Mouse (Mus musculus) cerebellum, adult 2 months (tissue): Measurements from ENCODE around the gene Ptgfr. TPM values are rescaled to one million over a fixed set of nuclear protein-coding genes. Genes with fewer than 3 reads are reported as not detected.

Source experiments
- DNase-seq, 2 experiments: peaks; one replicate each; pipeline ENCODE4 v3.0.0; 2021
- H3K27ac ChIP-seq: fragments of 200-500 bp; 2 replicates; pipeline ENCODE4 v1.5.1; 2012; ENCODE audit warnings: low read length, control low read depth, inconsistent platforms; ENCODE audit not compliant: insufficient read depth
- H3K27me3 ChIP-seq: fragments of 200-500 bp; 2 replicates; pipeline ENCODE4 v1.6.1; 2012; ENCODE audit warnings: inconsistent platforms, mild to moderate bottlenecking, low read length, moderate library complexity; ENCODE audit not compliant: control insufficient read depth, insufficient read depth
- H3K4me1 ChIP-seq: fragments of 200-500 bp; 2 replicates; pipeline ENCODE4 v1.6.1; 2011; ENCODE audit warnings: low read length; ENCODE audit not compliant: control insufficient read depth, insufficient read depth
- H3K4me3 ChIP-seq: fragments of 200-500 bp; replicated peaks from 2 replicates; pipeline ENCODE3; 2011; ENCODE audit warnings: mild to moderate bottlenecking, low read depth, low read length, control low read depth; ENCODE audit not compliant: insufficient read depth
- CTCF ChIP-seq: fragments of 200-500 bp; IDR thresholded peaks from 2 replicates; pipeline ENCODE4 v1.5.1; 2011; ENCODE audit warnings: low read depth, mild to moderate bottlenecking, control low read depth, low read length, moderate library complexity, borderline replicate concordance; ENCODE audit not compliant: insufficient read depth
- POLR2A ChIP-seq: fragments of 200-500 bp; IDR thresholded peaks from 2 replicates; pipeline ENCODE4 v1.6.1; 2011; ENCODE audit warnings: low read length, control low read depth, borderline replicate concordance; ENCODE audit not compliant: insufficient read depth
- WGBS: fragments of 180-500 bp; shearing (Covaris S2); methylation state at CpG from one replicate; pipeline ENCODE4 v1.1.7; 2018; 5-methylcytosine and 5-hydroxymethylcytosine counted together
- polyA plus RNA-seq: library from polyadenylated mRNA; depleted of rRNA; stranded (reverse); fragments of >200 nt; gene quantifications from 2 replicates; pipeline ENCODE4 v1.2.3, GENCODE M21; 2012; rRNA removed

The Ptgfr gene
- 0.26 and 0.38 TPM in 2 replicates for polyA plus RNA-seq

GRCm38 (mm10) chr3:151836871-151837680 is at the start of gene Ptgfr:
TSS of gene Ptgfr (minus strand) at chr3:151837630.
- 1% methylated on average over 30 of the region's 30 CpGs for WGBS
- Histone ChIP-seq H3K4me3 (no peak within 1 kb of the TSS), H3K4me1 (no peaks in the 10 kb centered on the region), H3K27ac (no peak within 1 kb of the TSS), H3K27me3 (no peaks in the 10 kb centered on the region; the same call in 1 of the 2 replicates)
- no peak for TF ChIP-seq POLR2A
- no peak for TF ChIP-seq CTCF
- peak in 1 of 2 experiments; percentile 9 for DNase-seq

- WGBS, result 65% methylated on average over 5 of the region's 5 CpGs
- no peak overlapping the region for H3K27ac ChIP-seq
- TF ChIP-seq POLR2A (no peak), CTCF (no peak)
- H3K27me3 ChIP-seq, result no peaks in the 10 kb centered on the region
- DNase-seq, result no peak
- H3K4me1 ChIP-seq, result no peaks in the 10 kb centered on the region
- H3K4me3 ChIP-seq, result no peak overlapping the region
Measured at GRCm38 (mm10) chr3:151883881-151884280, 46.5 kb upstream of the Ptgfr start.

GRCm38 (mm10) chr3:151879981-151880380 is 42.6 kb upstream of the Ptgfr start:
- WGBS, result 75% methylated on average over 2 of the region's 2 CpGs
- Histone ChIP-seq H3K4me1 (no peaks in the 10 kb centered on the region), H3K4me3 (no peak overlapping the region), H3K27ac (no peak overlapping the region), H3K27me3 (no peaks in the 10 kb centered on the region)
- no peak for DNase-seq
- TF ChIP-seq CTCF (no peak), POLR2A (no peak)

GRCm38 (mm10) chr3:151868970-151869369 is 31.5 kb upstream of the Ptgfr start:
- no peak overlapping the region for H3K4me3 ChIP-seq
- no peak for DNase-seq
- TF ChIP-seq CTCF (no peak), POLR2A (no peak)
- no peaks in the 10 kb centered on the region for H3K27me3 ChIP-seq
- no peaks in the 10 kb centered on the region for H3K4me1 ChIP-seq
- H3K27ac ChIP-seq, result no peak overlapping the region

- Histone ChIP-seq H3K27ac (no peak overlapping the region), H3K4me3 (no peak overlapping the region), H3K27me3 (no peaks in the 10 kb centered on the region), H3K4me1 (no peaks in the 10 kb centered on the region)
- DNase-seq, result no peak
- TF ChIP-seq CTCF, result no peak
- no peak for TF ChIP-seq POLR2A
- WGBS, result 81% methylated on average over 1 of the region's 1 CpGs
Measured at GRCm38 (mm10) chr3:151851344-151851743, 13.9 kb upstream of the Ptgfr start.

GRCm38 (mm10) chr3:151850621-151851020 is 13.2 kb upstream of the Ptgfr start:
- Histone ChIP-seq H3K27me3 (no peaks in the 10 kb centered on the region), H3K4me1 (no peaks in the 10 kb centered on the region), H3K27ac (no peak overlapping the region), H3K4me3 (no peak overlapping the region)
- no peak for DNase-seq
- 84% methylated on average over 1 of the region's 1 CpGs for WGBS
- TF ChIP-seq CTCF, result no peak
- TF ChIP-seq POLR2A, result no peak

- Histone ChIP-seq H3K4me3 (no peak overlapping the region), H3K27ac (no peak overlapping the region), H3K27me3 (no peaks in the 10 kb centered on the region), H3K4me1 (no peaks in the 10 kb centered on the region)
- no peak for TF ChIP-seq POLR2A
- no peak for DNase-seq
- WGBS, result 94% methylated on average over 7 of the region's 7 CpGs
Measured at GRCm38 (mm10) chr3:151846292-151846691, 8.9 kb upstream of the Ptgfr start.
